In genomic region chrX:47937740-47938139, GRCm38 (mm10) we compare ENCODE assay signal across 10 mouse cellular contexts. TPM values are rescaled to one million over a fixed set of nuclear protein-coding genes. Genes with fewer than 3 reads are reported as not detected.
DNase-seq lines count a peak whose midpoint lies in the region; ATAC-seq lines count a peak whose summit lies in the region.
"Had no signal": no experiment of that assay in that cellular context is flagged by ENCODE, and none has a peak within 500 bp of the region (broad histone marks: within the 10 kb centered on the region; RNA-seq: fewer than 3 reads in every experiment).

No protein-coding gene starts in this region.

- H3K4me3 ChIP-seq in liver, embryonic 11.5 days (ENCODE audit: low read depth, low read length), result no peak overlapping the region
- no peak overlapping the region for H3K4me3 ChIP-seq in midbrain, embryonic 13.5 days (replicated peaks)

- H3K4me2 ChIP-seq in liver, embryonic 11.5 days, result no peak overlapping the region
- H3K4me2 ChIP-seq in midbrain, embryonic 13.5 days (replicated peaks), result no peak overlapping the region

- H3K27me3 ChIP-seq in liver, embryonic 11.5 days (replicated peaks; ENCODE audit: control insufficient read depth, insufficient read depth, low read length), result no peaks in the 10 kb centered on the region
- H3K27me3 ChIP-seq in midbrain, embryonic 13.5 days, result no peaks in the 10 kb centered on the region

- no peak for ATAC-seq in liver, embryonic 11.5 days (replicated peaks; ENCODE audit: low FRiP score)
- ATAC-seq in midbrain, embryonic 13.5 days, result peak; percentile 65; the same call in 1 of the 2 replicates
- ATAC-seq: Patski had no signal

- no peaks in the 10 kb centered on the region for H3K4me1 ChIP-seq in liver, embryonic 11.5 days (replicated peaks; ENCODE audit: control insufficient read depth, insufficient read depth, low read length)
- peaks cover 6% of the 10 kb centered on the region; the same call in 1 of the 2 replicates for H3K4me1 ChIP-seq in midbrain, embryonic 13.5 days (replicated peaks)

- intact Hi-C loops in gastrocnemius, postnatal 14 days (cut with DNase I; ENCODE audit: low total_unique reads), result no loop called here

- 62% methylated on average over 2 of the region's 2 CpGs for WGBS in liver, embryonic 11.5 days
- WGBS in midbrain, embryonic 13.5 days, result 29% methylated on average over 2 of the region's 2 CpGs

- DNase-seq in gastrocnemius, postnatal 14 days, result peak; percentile 22
- no peak for DNase-seq in gastrocnemius, adult 8-10 months (ENCODE audit: low spot score in 2 of 2)
- DNase-seq in liver, result peak; percentile 4
- no peak for DNase-seq in liver, embryonic 11.5 days (ENCODE audit: low spot score)
- DNase-seq in cerebellum, postnatal 4 days (ENCODE audit: low spot score in 2 of 2), result peak; percentile 20 to 29
- no peak for DNase-seq in urinary bladder, postnatal 36 days (ENCODE audit: low spot score in 2 of 2)
- DNase-seq in spleen, postnatal 36 days (ENCODE audit: low spot score in 2 of 2), result no peak

- H3K9me3 ChIP-seq in liver, embryonic 11.5 days (ENCODE audit: control insufficient read depth, low read length), result no peaks in the 10 kb centered on the region
- no peaks in the 10 kb centered on the region; the same call in 1 of the 2 replicates for H3K9me3 ChIP-seq in midbrain, embryonic 13.5 days

- no peak overlapping the region for H3K27ac ChIP-seq in liver, embryonic 11.5 days (ENCODE audit: low read depth, low read length)
- peak overlapping the region; percentile 35; the same call in 1 of the 2 replicates for H3K27ac ChIP-seq in midbrain, embryonic 13.5 days

- no peaks in the 10 kb centered on the region for H3K36me3 ChIP-seq in liver, embryonic 11.5 days (ENCODE audit: control insufficient read depth, insufficient read depth, low read length)
- 0 out of 2 replicates have a peak, but pooled peaks cover 7% of the 10 kb centered on the region for H3K36me3 ChIP-seq in midbrain, embryonic 13.5 days

- H3K9ac ChIP-seq in liver, embryonic 11.5 days (ENCODE audit: low read depth, low read length), result no peak overlapping the region
- H3K9ac ChIP-seq in midbrain, embryonic 13.5 days (replicated peaks), result no peak overlapping the region

RNA-seq across cellular contexts. Expression of gene Ocrl, which starts 25.6 kb away (rescaled TPM):
- 10 to 100 TPM in 1 of 2 experiments, 1 to 10 TPM in 1; 6.8 to 13.5 TPM for total RNA-seq in gastrocnemius, postnatal 14 days (2021)
- 10 to 100 TPM; 12.5 to 18.1 (median 13.1) TPM for total RNA-seq in gastrocnemius, adult 8-10 months (2022)
- polyA plus RNA-seq in liver, embryonic 11.5 days (2014; fragmentation: Nextera tagmentation; extraction: Ambion mirVana), result 11.8 and 12.8 TPM in 2 replicates
- 27.1 and 27.3 TPM in 2 replicates for polyA plus RNA-seq in midbrain, embryonic 13.5 days (2015; fragmentation: Nextera tagmentation; extraction: Ambion mirVana)

RNA-seq across cellular contexts. Expression of gene Smarca1, which starts 45.0 kb away (rescaled TPM):
- total RNA-seq in gastrocnemius, postnatal 14 days (2021), result 1 to 10 TPM; 2.3 to 3.0 TPM
- total RNA-seq in gastrocnemius, adult 8-10 months (2022), result 1 to 10 TPM; 4.4 to 8.4 (median 6.5) TPM
- 14.9 and 17.0 TPM in 2 replicates for polyA plus RNA-seq in liver, embryonic 11.5 days (2014; fragmentation: Nextera tagmentation; extraction: Ambion mirVana)
- polyA plus RNA-seq in midbrain, embryonic 13.5 days (2015; fragmentation: Nextera tagmentation; extraction: Ambion mirVana), result 38.5 and 41.3 TPM in 2 replicates
- total RNA-seq: megakaryocyte, adult 5-6 weeks had no signal

Comparison
In these comparisons a context has a peak if more than half of its experiments do, and no peak if none do; other contexts are left out.
1. DNase-seq: peak in gastrocnemius, postnatal 14 days (single experiment), liver (single experiment) and cerebellum, postnatal 4 days (2 of 2); none in gastrocnemius, adult 8-10 months (0 of 2), liver, embryonic 11.5 days (single experiment), urinary bladder, postnatal 36 days (0 of 2) and spleen, postnatal 36 days (0 of 2).